Mouse (Mus musculus) v-Abl transformed pro-B cells (cell line): ENCODE measurements around the gene Itm2b.

Experiments
- in situ Hi-C, 2 experiments: fragments of 400-800 bp; cut with MboI; formaldehyde crosslinking; loops; one replicate each; pipeline ENCODE4 v1.15.1; 2025; ENCODE audit not compliant: unreplicated experiment in 2 of 2

Gene Itm2b

GRCm38 (mm10) chr14:73384913-73385719, at the start of gene Itm2b:
Gene Itm2b, minus strand, starts transcription at chr14:73385289.
- in situ Hi-C loops, result loop anchor here in 1 of 2 experiments (5.0 kb wide), 2 partner anchors 58 to 92 kb away; partner anchors contain the start of gene Rb1

GRCm38 (mm10) chr14:73433487-73433886, 48.4 kb upstream of the Itm2b start:
- in situ Hi-C loops, result no loop called here

GRCm38 (mm10) chr14:73430571-73430970, 45.5 kb upstream of the Itm2b start:
- in situ Hi-C loops, result no loop called here

GRCm38 (mm10) chr14:73425571-73426041, 40.5 kb upstream of the Itm2b start:
- in situ Hi-C loops, result no loop called here

GRCm38 (mm10) chr14:73424961-73425360, 39.9 kb upstream of the Itm2b start:
- in situ Hi-C loops, result no loop called here

GRCm38 (mm10) chr14:73423542-73423941, 38.5 kb upstream of the Itm2b start:
- in situ Hi-C loops, result no loop called here

GRCm38 (mm10) chr14:73422621-73423020, 37.5 kb upstream of the Itm2b start:
- in situ Hi-C loops, result no loop called here

- in situ Hi-C loops, result no loop called here
Measured at GRCm38 (mm10) chr14:73421580-73421979, 36.5 kb upstream of the Itm2b start.

GRCm38 (mm10) chr14:73420138-73420745, 35.2 kb upstream of the Itm2b start:
- in situ Hi-C loops, result no loop called here

GRCm38 (mm10) chr14:73416511-73416910, 31.4 kb upstream of the Itm2b start:
- in situ Hi-C loops, result no loop called here

GRCm38 (mm10) chr14:73415376-73416035, 30.4 kb upstream of the Itm2b start:
- in situ Hi-C loops, result no loop called here

GRCm38 (mm10) chr14:73411729-73412128, 26.6 kb upstream of the Itm2b start:
- in situ Hi-C loops, result no loop called here

- in situ Hi-C loops, result no loop called here
Measured at GRCm38 (mm10) chr14:73410083-73410482, 25.0 kb upstream of the Itm2b start.

- in situ Hi-C loops, result no loop called here
Measured at GRCm38 (mm10) chr14:73408223-73408845, 23.2 kb upstream of the Itm2b start.

- in situ Hi-C loops, result no loop called here
Measured at GRCm38 (mm10) chr14:73404016-73404415, 18.9 kb upstream of the Itm2b start.

- in situ Hi-C loops, result no loop called here
Measured at GRCm38 (mm10) chr14:73403351-73403750, 18.3 kb upstream of the Itm2b start.

- in situ Hi-C loops, result no loop called here
Measured at GRCm38 (mm10) chr14:73402296-73403035, 17.4 kb upstream of the Itm2b start.

GRCm38 (mm10) chr14:73401408-73401807, 16.3 kb upstream of the Itm2b start:
- in situ Hi-C loops, result no loop called here

- in situ Hi-C loops, result no loop called here
Measured at GRCm38 (mm10) chr14:73399866-73400618, 15.0 kb upstream of the Itm2b start.
